28 mouse cellular contexts compared by ENCODE assay signal in genomic region chr4:138222396-138222795, GRCm38 (mm10). TPM values are rescaled to one million over a fixed set of nuclear protein-coding genes. Genes with fewer than 3 reads are reported as not detected.
DNase-seq lines count a peak whose midpoint lies in the region; ATAC-seq and TF ChIP-seq lines count a peak whose summit lies in the region.
"Had no signal": no experiment of that assay in that cellular context is flagged by ENCODE, and none has a peak within 500 bp of the region (broad histone marks: within the 10 kb centered on the region; RNA-seq: fewer than 3 reads in every experiment).

No protein-coding gene starts in this region.

- H3K4me3 ChIP-seq in megakaryocyte, embryonic 14.5 days (replicated peaks), result peak overlapping the region; percentile 25
- H3K4me3 ChIP-seq in thymus, adult 2 months (ENCODE audit: control insufficient read depth, insufficient read depth, low read length), result no peak overlapping the region
- H3K4me3 ChIP-seq: embryonic facial prominence, embryonic 10.5 days; heart, adult 2 months; heart, embryonic 13.5 days; hindbrain, embryonic 15.5 days; midbrain, embryonic 15.5 days; neural tube, embryonic 13.5 days; stomach, embryonic 15.5 days had no signal

- intact Hi-C loops in heart, postnatal 14 days (cut with DNase I), result no loop called here

- no peak for ATAC-seq in megakaryocyte, adult 5-6 weeks (ENCODE audit: poor library complexity, severe bottlenecking)
- ATAC-seq: forebrain, postnatal 0 days; intestine, embryonic 16.5 days; midbrain, embryonic 15.5 days had no signal

- no peak for TF ChIP-seq POLR2A in thymus, adult 2 months (IDR thresholded peaks at IDR 0.05; ENCODE audit: control insufficient read depth, extremely low read depth, insufficient read depth, low read length, poor library complexity)

- H3K36me3 ChIP-seq in megakaryocyte, embryonic 14.5 days (replicated peaks; ENCODE audit: low read length), result peaks cover 84% of the 10 kb centered on the region
- peaks cover 39% of the 10 kb centered on the region for H3K36me3 ChIP-seq in thymus, adult 2 months (ENCODE audit: control insufficient read depth, insufficient read depth, low read length)

- TF ChIP-seq CTCF in thymus, adult 2 months (IDR thresholded peaks at IDR 0.05; ENCODE audit: borderline replicate concordance, control insufficient read depth, extremely low read depth, insufficient read depth, low read length, poor library complexity), result no peak

- H3K4me1 ChIP-seq in megakaryocyte, embryonic 14.5 days, result peaks cover 64% of the 10 kb centered on the region
- H3K4me1 ChIP-seq in thymus, adult 2 months (replicated peaks; ENCODE audit: control insufficient read depth, insufficient read depth, low read length), result peaks cover 34% of the 10 kb centered on the region

- WGBS in thymus, adult 2 months, result 8% methylated on average over 5 of the region's 5 CpGs

- peak; percentile 29 for DNase-seq in ZHBTc4 (ENCODE audit: low read depth, low spot score)
- DNase-seq in thymus, adult 2 months, result peak; percentile 39
- peak; percentile 46 for DNase-seq in thymus, postnatal 4 days
- no peak for DNase-seq in right cerebral cortex, postnatal 14 days
- DNase-seq in adrenal gland, adult 8-10 months, result no peak
- no peak for DNase-seq in heart, postnatal 14 days
- DNase-seq: cerebellum, adult 11 months; cerebellum, adult 9-11 months; forebrain, postnatal 0 days; gastrocnemius, postnatal 36 days; heart, adult 2 months; heart, postnatal 4 days; kidney, adult 9 months; kidney, postnatal 14 days; lung, adult 18-20 months; lung, postnatal 10 days; retina, postnatal 1 day had no signal

- no peaks in the 10 kb centered on the region for H3K9me3 ChIP-seq in megakaryocyte, embryonic 14.5 days
- H3K9me3 ChIP-seq: embryonic facial prominence, embryonic 10.5 days; heart, embryonic 13.5 days; hindbrain, embryonic 15.5 days; midbrain, embryonic 15.5 days; neural tube, embryonic 13.5 days; stomach, embryonic 15.5 days had no signal

- peak overlapping the region; percentile 96 for H3K27ac ChIP-seq in thymus, adult 2 months (ENCODE audit: control insufficient read depth, insufficient read depth, low read length)
- H3K27ac ChIP-seq: embryonic facial prominence, embryonic 10.5 days; heart, adult 2 months; heart, embryonic 13.5 days; hindbrain, embryonic 15.5 days; midbrain, embryonic 15.5 days; neural tube, embryonic 13.5 days; stomach, embryonic 15.5 days had no signal

- H3K27me3 ChIP-seq in megakaryocyte, embryonic 14.5 days (replicated peaks), result no peaks in the 10 kb centered on the region
- H3K27me3 ChIP-seq in thymus, adult 2 months (ENCODE audit: control insufficient read depth, insufficient read depth, low read length), result no peaks in the 10 kb centered on the region
- H3K27me3 ChIP-seq: CH12.LX; heart, embryonic 13.5 days; hindbrain, embryonic 15.5 days; midbrain, embryonic 15.5 days; neural tube, embryonic 13.5 days; stomach, embryonic 15.5 days had no signal

RNA-seq across cellular contexts. Expression of gene Hp1bp3, which starts 6.3 kb away (rescaled TPM):
- polyA plus RNA-seq in megakaryocyte, embryonic 14.5 days (2012; ENCODE audit: insufficient read depth, low replicate concordance), result 14.0 and 53.0 TPM in 2 replicates
- 89.1 and 105 TPM in 2 replicates for total RNA-seq in megakaryocyte, adult 5-6 weeks (2015)
- total RNA-seq in megakaryocyte, adult 5-6 weeks (2017), result 165 and 173 TPM in 2 replicates
- polyA plus RNA-seq in thymus, adult 2 months (2012; rRNA removed), result 146 and 150 TPM in 2 replicates
- total RNA-seq in adrenal gland, adult 8-10 months (2022), result 100 to 1,000 TPM; 228 to 267 (median 252) TPM
- 10 to 100 TPM; 77.5 to 83.0 TPM for total RNA-seq in heart, postnatal 14 days (2021)

RNA-seq across cellular contexts. Expression of gene Sh2d5, which starts 27.8 kb away (rescaled TPM):
- polyA plus RNA-seq in megakaryocyte, embryonic 14.5 days (2012; ENCODE audit: insufficient read depth, low replicate concordance), result 11.4 and 15.9 TPM in 2 replicates
- total RNA-seq in megakaryocyte, adult 5-6 weeks (2015), result 1.5 and 2.4 TPM in 2 replicates
- total RNA-seq in megakaryocyte, adult 5-6 weeks (2017), result 1.2 and 1.3 TPM in 2 replicates
- polyA plus RNA-seq in thymus, adult 2 months (2012; rRNA removed), result 4.2 and 4.7 TPM in 2 replicates
- 1 to 10 TPM; 2.5 to 4.7 (median 3.4) TPM for total RNA-seq in adrenal gland, adult 8-10 months (2022)
- under 1 TPM; 0.07 to 0.50 TPM for total RNA-seq in heart, postnatal 14 days (2021)
- total RNA-seq: heart, adult 2 months had no signal

RNA-seq across cellular contexts. Expression of gene Kif17, which starts 27.8 kb away (rescaled TPM):
- 1.4 and 1.7 TPM in 2 replicates for polyA plus RNA-seq in megakaryocyte, embryonic 14.5 days (2012; ENCODE audit: insufficient read depth, low replicate concordance)
- 0.13 and 0.25 TPM in 2 replicates for total RNA-seq in megakaryocyte, adult 5-6 weeks (2015)
- total RNA-seq in megakaryocyte, adult 5-6 weeks (2017), result 0.12 and 0.59 TPM in 2 replicates
- polyA plus RNA-seq in thymus, adult 2 months (2012; rRNA removed), result 1.3 and 1.6 TPM in 2 replicates
- 1 to 10 TPM; 3.1 to 6.3 (median 4.0) TPM for total RNA-seq in adrenal gland, adult 8-10 months (2022)
- total RNA-seq in heart, postnatal 14 days (2021), result under 1 TPM; 0.12 TPM
- total RNA-seq: gastrocnemius, adult 18-20 months; gastrocnemius, postnatal 36 days had no signal

Comparison
In these comparisons a context has a peak if more than half of its experiments do, and no peak if none do; other contexts are left out.
1. DNase-seq: peak in ZHBTc4 (single experiment), thymus, adult 2 months (single experiment) and thymus, postnatal 4 days (single experiment); none in right cerebral cortex, postnatal 14 days (single experiment), adrenal gland, adult 8-10 months (single experiment) and heart, postnatal 14 days (0 of 2).